Mouse (Mus musculus) brain, embryonic 14.5 days (tissue): ENCODE measurements around the gene F11r. TPM values are rescaled to one million over a fixed set of nuclear protein-coding genes. Genes with fewer than 3 reads are reported as not detected.

Experiments used
- DNase-seq: peaks from one replicate; pipeline ENCODE4 v3.0.0-alpha.2; 2011; ENCODE audit warnings: low read depth
- CTCF ChIP-seq: fragments of 200-500 bp; IDR thresholded peaks from 2 replicates; pipeline ENCODE4 v1.5.1; 2012; ENCODE audit warnings: inconsistent platforms, mild to moderate bottlenecking, moderate library complexity, borderline replicate concordance; ENCODE audit not compliant: insufficient read depth, insufficient read length; ENCODE audit errors: extremely low read depth
- POLR2A ChIP-seq: fragments of 200-500 bp; IDR thresholded peaks from 2 replicates; pipeline ENCODE4 v1.6.1; 2012; ENCODE audit warnings: mild to moderate bottlenecking, inconsistent platforms, borderline replicate concordance; ENCODE audit not compliant: poor library complexity, insufficient read depth, insufficient read length, severe bottlenecking; ENCODE audit errors: extremely low read depth
- polyA plus RNA-seq: library from polyadenylated mRNA; depleted of rRNA; stranded (reverse); fragments of >200 nt; gene quantifications from 2 replicates; pipeline ENCODE4 v1.2.3, GENCODE M21; 2012

F11r gene
- polyA plus RNA-seq, 1 experiment, result 7.3 TPM

DNA sequence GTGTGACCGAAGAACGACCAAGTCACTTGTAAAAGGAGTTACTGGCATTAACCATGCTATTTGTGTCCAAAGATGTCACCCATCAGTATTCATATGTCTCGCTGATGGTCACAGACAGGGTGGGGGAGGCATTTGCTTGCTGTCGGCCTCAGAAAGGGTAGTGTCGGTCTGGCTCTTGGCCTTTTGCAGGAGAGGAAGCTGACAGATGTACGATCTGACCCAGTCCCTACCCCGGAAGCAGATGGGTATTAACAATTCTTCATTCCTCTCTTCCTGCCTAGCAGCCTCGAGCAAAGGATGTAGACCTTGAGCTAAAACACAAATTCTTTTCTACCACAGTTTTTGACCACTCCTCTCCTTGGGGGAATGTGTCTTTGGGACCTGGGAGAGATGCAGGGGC is 39.8 kb downstream of the F11r start:
- no peak for TF ChIP-seq CTCF
- no peak for TF ChIP-seq POLR2A
- DNase-seq, result no peak

GRCm38 (mm10) chr1:171477758-171478545 is 40.6 kb downstream of the F11r start:
- TF ChIP-seq POLR2A, result no peak
- no peak for TF ChIP-seq CTCF
- DNase-seq, result peak; percentile 39

DNA sequence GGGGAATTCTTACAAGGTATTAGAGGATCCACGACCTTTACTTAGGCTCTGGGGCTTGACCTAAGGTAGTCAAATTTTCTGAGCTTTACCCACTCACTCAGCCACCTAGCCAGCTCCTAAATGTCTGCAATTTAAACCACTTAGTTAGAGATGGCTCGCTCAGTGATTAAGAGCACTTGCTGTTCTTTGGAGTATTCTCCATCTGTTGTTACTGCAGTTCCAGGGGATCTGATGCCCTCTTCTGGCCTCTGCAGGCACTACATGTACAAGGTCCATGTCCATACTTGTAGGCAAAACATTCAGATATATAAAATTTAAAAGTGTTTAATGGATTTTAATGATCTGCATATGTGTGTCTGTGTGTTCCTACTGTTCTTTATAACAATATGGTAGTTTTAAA is 41.6 kb downstream of the F11r start:
- TF ChIP-seq CTCF (peak; percentile 62; the same call in 1 of the 2 replicates), POLR2A (no peak)
- DNase-seq, result peak; percentile 78

DNA sequence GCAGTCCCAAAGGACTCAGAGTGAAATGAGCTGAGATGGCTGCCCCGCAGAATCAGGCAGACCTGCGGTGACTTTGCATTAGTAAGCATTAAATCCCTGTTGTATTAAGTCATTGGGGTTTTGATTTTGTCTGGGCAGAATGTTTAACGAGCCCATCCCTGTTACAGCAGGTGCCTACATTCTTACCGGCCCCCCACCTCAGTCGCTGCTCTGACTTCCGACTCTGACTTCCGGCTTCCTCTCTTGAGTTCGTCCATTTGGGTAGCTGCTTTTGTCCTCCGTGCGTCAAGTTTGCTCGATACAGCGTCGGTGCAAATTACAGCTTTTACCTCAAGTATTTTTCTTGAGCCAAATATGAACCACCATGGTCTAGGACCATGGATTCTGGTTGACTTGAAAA is 56.9 kb downstream of the F11r start:
- DNase-seq, result no peak
- no peak for TF ChIP-seq CTCF
- no peak for TF ChIP-seq POLR2A

DNA sequence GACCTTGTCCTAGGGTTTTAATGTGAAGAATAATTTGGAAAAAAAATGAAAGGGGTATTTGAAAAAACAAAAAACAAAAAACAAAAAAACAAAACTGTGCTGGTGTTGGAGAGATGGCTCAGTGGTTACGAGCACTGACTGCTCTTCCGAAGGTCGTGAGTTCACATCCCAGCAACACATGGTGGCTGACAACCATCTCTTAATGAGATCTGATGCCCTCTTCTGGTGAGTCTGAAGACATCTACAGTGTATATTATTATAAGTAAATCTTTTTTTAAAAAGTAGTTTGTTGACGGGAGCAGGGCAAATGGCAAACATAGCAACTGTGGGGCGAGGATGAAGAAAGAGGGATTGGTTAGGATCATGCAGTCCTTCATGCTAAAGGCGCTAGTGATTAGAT is 58.0 kb downstream of the F11r start:
- TF ChIP-seq CTCF (no peak), POLR2A (no peak)
- DNase-seq, result no peak

- no peak for DNase-seq
- TF ChIP-seq POLR2A, result no peak
- no peak for TF ChIP-seq CTCF
Observed at GRCm38 (mm10) chr1:171499856-171500255, 62.5 kb downstream of the F11r start.

GRCm38 (mm10) chr1:171501016-171501610 is 63.8 kb downstream of the F11r start:
- no peak for TF ChIP-seq CTCF
- no peak for TF ChIP-seq POLR2A
- DNase-seq, result no peak

DNA sequence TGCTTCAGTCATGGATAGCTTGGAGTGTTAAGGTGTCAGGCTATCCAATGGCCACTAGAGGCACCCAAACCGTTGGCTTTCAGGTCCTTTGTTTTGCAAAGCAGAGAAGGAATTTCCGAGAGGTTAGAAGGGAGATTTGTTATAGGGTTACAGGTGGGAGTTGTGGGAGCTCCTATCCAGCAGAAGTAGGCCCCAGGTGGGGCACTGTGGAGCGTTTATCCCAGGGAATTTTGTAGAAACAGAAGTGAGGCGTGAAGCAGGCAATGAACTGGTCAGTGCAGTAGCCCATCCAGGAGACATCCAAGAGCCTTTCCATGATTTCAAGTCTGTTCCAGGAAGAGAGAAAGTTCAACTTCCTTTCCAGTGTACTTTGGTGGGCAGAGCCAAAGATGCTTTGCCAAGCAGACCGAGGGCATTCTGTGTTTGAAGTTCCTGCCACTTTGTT is 64.3 kb downstream of the F11r start:
- no peak for TF ChIP-seq POLR2A
- peak; percentile 67; the same call in 1 of the 2 replicates for TF ChIP-seq CTCF
- DNase-seq, result peak; percentile 78

DNA sequence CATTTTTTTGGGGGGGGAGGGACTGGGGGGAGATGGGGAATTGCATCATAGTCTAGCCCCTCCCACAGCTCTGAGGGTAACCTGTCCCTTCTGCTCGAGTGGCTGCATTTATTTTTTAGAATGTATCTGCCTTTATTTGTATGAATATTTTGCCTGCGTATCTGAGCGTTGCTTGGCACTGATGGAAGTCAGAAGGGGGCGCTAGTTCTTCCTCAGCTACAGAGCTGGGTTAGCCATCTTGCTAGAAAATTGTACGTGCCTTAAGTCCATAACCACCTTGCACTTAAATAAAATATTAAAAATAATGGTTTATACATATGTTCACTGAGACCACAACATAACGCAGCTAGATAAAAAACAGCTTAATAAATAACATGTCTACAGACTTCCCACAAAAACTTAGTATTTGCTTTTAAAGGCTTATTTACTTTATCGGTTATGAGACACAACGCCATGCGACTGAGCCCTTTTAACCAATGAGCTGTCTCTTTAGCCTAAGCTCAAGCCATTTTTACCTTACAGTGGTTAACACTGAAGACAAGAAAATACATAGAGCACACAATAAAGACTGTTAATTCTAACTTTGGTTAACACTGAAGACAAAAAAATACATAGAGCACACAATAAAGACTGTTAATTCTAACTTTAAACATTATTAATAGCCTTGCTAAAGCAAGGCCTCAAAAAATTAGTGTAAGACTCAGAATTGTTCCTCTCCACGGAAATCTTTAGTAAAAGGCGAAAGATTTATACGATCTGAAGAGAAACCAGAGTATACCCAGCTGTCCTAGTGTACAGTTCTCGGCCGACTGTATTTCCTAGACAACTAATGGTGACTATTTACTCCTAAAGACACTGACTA is 65.3 kb downstream of the F11r start:
- peak; percentile 93 for DNase-seq
- TF ChIP-seq POLR2A (0 out of 2 replicates have a peak, but pooled peaks have one; percentile 14), CTCF (peak; percentile 63; the same call in 1 of the 2 replicates)

- peak; percentile 86 for TF ChIP-seq CTCF
- TF ChIP-seq POLR2A, result no peak; the same call in 1 of the 2 replicates
- peak; percentile 98 for DNase-seq
Observed at GRCm38 (mm10) chr1:171503250-171503591, 65.9 kb downstream of the F11r start, which contains the start of gene Alyref2. Gene Alyref2, plus strand, starts transcription at chr1:171503478.
